Mouse (Mus musculus): Measurements from ENCODE around the gene Fbxl13. TPM values are rescaled to one million over a fixed set of nuclear protein-coding genes. Genes with fewer than 3 reads are reported as not detected.

The Fbxl13 gene
- total RNA-seq, 2 experiments from 2014 or later, result 0.20 TPM; not detected in 1

Other genes with a start within 250 kb of the Fbxl13 start
- not detected for gene Ccdc146, start 221.0 kb downstream of the Fbxl13 start, total RNA-seq (2021)
- gene Fam185a, start 220.7 kb downstream of the Fbxl13 start, total RNA-seq (2021), result 10 to 100 TPM; 12.3 to 13.5 TPM
- 1 to 10 TPM; 3.0 to 3.4 TPM for gene Lrrc17, start 102.1 kb downstream of the Fbxl13 start, total RNA-seq (2021)
- 10 to 100 TPM; 11.8 to 17.0 TPM for gene Armc10, start 179 bp upstream of the Fbxl13 start, total RNA-seq (2021)
- 10 to 100 TPM in 1 of 2 experiments, 1 to 10 TPM in 1; 9.8 to 26.2 TPM for gene Napepld, start 55.8 kb upstream of the Fbxl13 start, total RNA-seq (2021)
- 100 to 1,000 TPM; 262 to 276 TPM for gene Pmpcb, start 91.5 kb upstream of the Fbxl13 start, total RNA-seq (2021)
- gene Dnajc2, start 139.6 kb upstream of the Fbxl13 start, total RNA-seq (2021), result 10 to 100 TPM; 28.2 to 30.0 TPM
- gene Psmc2, start 139.6 kb upstream of the Fbxl13 start, total RNA-seq (2021), result 100 to 1,000 TPM; 144 to 150 TPM
- gene Slc26a5, start 220.0 kb upstream of the Fbxl13 start, total RNA-seq (2021), result not detected

Data from adrenal gland, adult 18-20 months (tissue).